Mouse (Mus musculus) kidney, adult 18-20 months (tissue): Measurements from ENCODE around the gene Tmem200a.

Experiments used
- DNase-seq: peaks from one replicate; pipeline ENCODE4 v3.0.0; 2021

The Tmem200a gene

DNA sequence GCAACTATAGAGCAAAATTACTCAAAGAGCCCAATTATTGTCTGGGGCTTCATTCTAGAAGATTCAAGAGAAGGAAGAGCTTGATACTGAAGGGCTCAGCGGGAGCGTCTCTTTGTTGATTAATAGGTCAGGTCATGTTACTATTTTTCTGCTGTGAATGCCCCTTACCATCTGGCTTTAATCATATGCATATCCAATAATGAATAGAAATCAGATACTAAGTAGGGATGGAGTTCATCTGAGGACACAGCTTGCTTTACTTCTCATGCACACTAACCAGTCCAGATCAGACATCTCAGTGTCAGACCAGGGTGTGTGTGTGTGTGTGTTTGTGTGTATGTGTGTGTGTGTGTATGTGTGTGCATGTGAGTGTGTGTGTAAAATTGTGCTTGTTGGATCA, 201.1 kb downstream of the Tmem200a start:
- no peak for DNase-seq

DNA sequence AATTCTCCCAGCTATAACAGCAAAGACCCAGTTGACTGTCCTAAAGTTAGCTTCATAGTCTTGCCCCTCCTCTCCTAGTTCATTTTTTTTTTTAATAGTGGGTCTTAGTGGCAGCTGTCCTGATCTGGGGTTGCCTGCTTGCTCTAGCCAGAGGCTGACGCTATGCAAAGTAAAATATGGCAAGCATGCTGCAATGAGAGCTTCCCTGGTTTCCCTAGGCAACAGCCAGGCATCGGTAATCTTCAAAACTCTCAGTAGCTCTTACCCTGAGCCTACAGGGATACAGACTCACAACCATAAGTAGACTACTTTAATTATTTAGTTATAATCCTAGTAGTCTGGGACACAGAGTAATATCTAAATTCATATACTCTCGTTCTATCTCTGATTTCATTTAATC, 202.0 kb downstream of the Tmem200a start:
- no peak for DNase-seq

DNA sequence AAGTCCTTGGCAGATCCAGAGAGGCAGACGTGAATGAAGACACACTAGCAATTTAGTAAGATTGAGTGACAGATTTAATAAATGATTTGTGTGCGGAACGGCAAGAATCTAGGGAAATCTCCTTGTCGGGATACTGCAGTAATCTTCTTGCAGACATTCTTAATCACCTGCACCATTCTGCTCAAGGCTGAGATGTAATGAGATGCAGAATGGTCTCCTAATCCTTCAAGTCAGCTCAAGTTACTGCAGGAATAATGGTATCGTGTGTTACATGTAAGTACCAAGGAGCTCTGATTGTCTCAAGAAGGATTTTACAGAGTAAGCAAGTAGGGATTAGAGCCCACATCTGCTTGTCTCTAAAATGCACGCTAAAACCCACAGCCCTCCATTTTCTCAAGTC, 210.1 kb downstream of the Tmem200a start:
- no peak for DNase-seq
